Mouse (Mus musculus) lung, postnatal 0 days (tissue): ENCODE measurements around the gene Sdccag8.

Experiments
- CTCF ChIP-seq: IDR thresholded peaks from 2 replicates; pipeline ENCODE4 v1.5.1; 2016; ENCODE audit warnings: antibody characterized with exemption, mild to moderate bottlenecking
- EP300 ChIP-seq: IDR thresholded peaks from 2 replicates; pipeline ENCODE4 v1.6.1; 2016; ENCODE audit warnings: antibody characterized with exemption, mild to moderate bottlenecking, control low read depth

DNA sequence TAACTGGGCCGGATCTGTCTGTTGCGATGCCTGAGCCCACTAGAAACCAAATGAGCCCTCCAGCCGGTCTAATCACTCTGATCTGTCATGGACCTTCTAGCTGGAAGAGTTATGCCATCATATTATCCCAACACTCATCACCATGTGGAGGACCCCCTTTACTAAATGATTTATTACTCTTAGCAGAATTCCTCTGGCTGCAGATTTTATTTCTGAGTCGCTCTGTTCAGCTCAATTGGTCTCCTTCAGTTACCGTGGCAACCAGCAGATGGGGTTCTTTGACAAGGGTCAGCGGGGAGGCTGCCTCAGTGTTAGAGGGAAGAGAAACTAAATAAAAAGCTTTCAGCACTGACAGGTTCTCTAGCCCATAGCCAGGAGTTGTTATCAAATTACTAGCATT is 184.6 kb downstream of the Sdccag8 start:
- peak; percentile 42 for TF ChIP-seq CTCF
- no peak for TF ChIP-seq EP300
